ENCODE assay signal across 10 mouse cellular contexts in the genomic region with DNA sequence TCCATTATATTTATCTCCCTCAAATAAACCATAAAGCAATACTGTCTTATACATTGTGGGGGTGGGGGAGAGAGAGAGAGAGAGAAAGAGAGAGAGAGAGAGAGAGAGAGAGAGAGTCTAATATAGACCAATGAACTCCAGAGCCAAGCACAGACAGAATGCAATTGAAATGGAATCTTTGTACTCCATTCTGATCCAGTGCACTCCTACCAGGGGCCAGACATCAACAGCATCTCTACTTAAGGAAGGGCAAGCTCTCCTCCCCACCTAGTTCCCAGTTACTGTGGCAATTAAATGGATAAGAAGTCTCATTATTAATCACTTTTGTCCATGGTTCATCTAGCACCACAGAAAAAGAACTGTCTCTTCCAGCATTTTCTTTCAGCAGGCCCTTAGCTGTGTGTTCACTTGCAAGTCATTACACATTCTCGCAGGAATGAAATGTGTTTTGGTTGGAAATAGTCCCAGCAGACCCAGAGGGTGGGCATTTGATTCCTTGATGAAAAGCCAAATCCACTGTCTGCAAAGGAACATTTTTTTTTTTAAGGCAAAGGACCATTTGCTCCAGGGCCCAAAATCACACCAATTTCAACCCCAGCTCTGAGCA.
DNase-seq lines count a peak whose midpoint lies in the region; ATAC-seq lines count a peak whose summit lies in the region.
"Had no signal": no experiment of that assay in that cellular context is flagged by ENCODE, and none has a peak within 500 bp of the region (broad histone marks: within the 10 kb centered on the region; RNA-seq: fewer than 3 reads in every experiment).

No protein-coding gene starts in this region.

- H3K27ac ChIP-seq in hindbrain, embryonic 14.5 days = 0 out of 2 replicates have a peak overlapping the region, but pooled peaks have one; percentile 14
- no peak overlapping the region for H3K27ac ChIP-seq in hindbrain, embryonic 12.5 days
- H3K27ac ChIP-seq in liver, embryonic 12.5 days = no peak overlapping the region

- H3K4me2 ChIP-seq in hindbrain, embryonic 14.5 days (replicated peaks) = no peak overlapping the region
- H3K4me2 ChIP-seq in hindbrain, embryonic 12.5 days (replicated peaks) = no peak overlapping the region
- no peak overlapping the region for H3K4me2 ChIP-seq in liver, embryonic 12.5 days
- H3K4me2 ChIP-seq: liver, embryonic 11.5 days had no signal

- H3K9ac ChIP-seq in hindbrain, embryonic 14.5 days = no peak overlapping the region
- H3K9ac ChIP-seq in hindbrain, embryonic 12.5 days = no peak overlapping the region
- H3K9ac ChIP-seq in liver, embryonic 12.5 days = no peak overlapping the region

- no peaks in the 10 kb centered on the region for H3K4me1 ChIP-seq in hindbrain, embryonic 14.5 days (replicated peaks; ENCODE audit: control insufficient read depth, insufficient read depth, low read length)
- peaks cover 4% of the 10 kb centered on the region; the same call in 1 of the 2 replicates for H3K4me1 ChIP-seq in hindbrain, embryonic 12.5 days
- no peaks in the 10 kb centered on the region for H3K4me1 ChIP-seq in liver, embryonic 12.5 days

- no peaks in the 10 kb centered on the region for H3K9me3 ChIP-seq in hindbrain, embryonic 14.5 days (ENCODE audit: control insufficient read depth, low read length)
- no peaks in the 10 kb centered on the region for H3K9me3 ChIP-seq in hindbrain, embryonic 12.5 days (replicated peaks)
- H3K9me3 ChIP-seq in liver, embryonic 12.5 days (replicated peaks) = no peaks in the 10 kb centered on the region

- no peaks in the 10 kb centered on the region for H3K36me3 ChIP-seq in hindbrain, embryonic 14.5 days (replicated peaks; ENCODE audit: control insufficient read depth, insufficient read depth)
- no peaks in the 10 kb centered on the region for H3K36me3 ChIP-seq in hindbrain, embryonic 12.5 days
- H3K36me3 ChIP-seq in liver, embryonic 12.5 days = no peaks in the 10 kb centered on the region

- peak; percentile 62; the same call in 1 of the 2 replicates for ATAC-seq in hindbrain, embryonic 14.5 days (ENCODE audit: low FRiP score)
- no peak for ATAC-seq in hindbrain, embryonic 12.5 days (ENCODE audit: low FRiP score)
- ATAC-seq in liver, embryonic 12.5 days = no peak

- no peaks in the 10 kb centered on the region for H3K27me3 ChIP-seq in hindbrain, embryonic 14.5 days (ENCODE audit: control insufficient read depth, insufficient read depth, low read length)
- H3K27me3 ChIP-seq in hindbrain, embryonic 12.5 days = no peaks in the 10 kb centered on the region
- H3K27me3 ChIP-seq in liver, embryonic 12.5 days (replicated peaks) = no peaks in the 10 kb centered on the region

- WGBS in hindbrain, embryonic 14.5 days = 58% methylated on average over 1 of the region's 1 CpGs
- 73% methylated on average over 1 of the region's 1 CpGs for WGBS in hindbrain, embryonic 12.5 days
- WGBS in liver, embryonic 12.5 days (ENCODE audit: insufficient replicate concordance) = 71% methylated on average over 1 of the region's 1 CpGs

- peak; percentile 26 to 53 for DNase-seq in cerebellum, postnatal 14 days
- DNase-seq in cerebellum, adult 18-20 months = no peak
- DNase-seq in hindbrain, embryonic 14.5 days (ENCODE audit: low spot score) = peak; percentile 40
- peak; percentile 31 to 39 for DNase-seq in right cerebral cortex, postnatal 10 days (ENCODE audit: low spot score in 2 of 2)
- no peak for DNase-seq in right cerebral cortex, postnatal 25 days
- no peak for DNase-seq in right cerebral cortex, adult 2 months (ENCODE audit: low spot score in 2 of 2)
- DNase-seq: kidney, postnatal 36 days had no signal

- no peak overlapping the region for H3K4me3 ChIP-seq in hindbrain, embryonic 14.5 days (replicated peaks; ENCODE audit: low read length)
- H3K4me3 ChIP-seq in hindbrain, embryonic 12.5 days = no peak overlapping the region
- no peak overlapping the region for H3K4me3 ChIP-seq in liver, embryonic 12.5 days

Comparison
In these comparisons a context has a peak if more than half of its experiments do, and no peak if none do; other contexts are left out.
1. DNase-seq: peak in cerebellum, postnatal 14 days (2 of 2), hindbrain, embryonic 14.5 days (single experiment) and right cerebral cortex, postnatal 10 days (2 of 2); none in cerebellum, adult 18-20 months (0 of 2), right cerebral cortex, postnatal 25 days (single experiment) and right cerebral cortex, adult 2 months (0 of 2).